Mouse (Mus musculus) C3H10T1/2 (cell line): ENCODE data around the gene Adora3. TPM values are rescaled to one million over a fixed set of nuclear protein-coding genes. Genes with fewer than 3 reads are reported as not detected.

Experiments
- polyA plus RNA-seq, 2 experiments: library from polyadenylated mRNA; unstranded; fragments of >200 nt; fragmentation: generic; extraction: Trizol; gene quantifications; one replicate each; pipeline ENCODE4 v1.2.1; 2012; ENCODE audit warnings: missing spikeins in 2 of 2

The Adora3 gene
- not detected for polyA plus RNA-seq

GRCm38 (mm10) chr3:105870558-105870957 lies at the start of gene Adora3, which contains the start of gene Tmigd3:
Adora3 (plus strand) TSS chr3:105870858.
Tmigd3 (plus strand) TSS chr3:105870903.

GRCm38 (mm10) chr3:105932240-105933071 lies 61.8 kb downstream of the Adora3 start, which contains the start of gene I830077J02Rik:
I830077J02Rik (minus strand) TSS chr3:105932664.

Other genes with a start within 250 kb of the Adora3 start
- 1 to 10 TPM; 1.5 to 6.4 TPM for gene Ddx20, start 183.3 kb upstream of the Adora3 start, polyA plus RNA-seq
- gene Inka2, start 166.3 kb upstream of the Adora3 start, polyA plus RNA-seq = 10 to 100 TPM in 1 of 2 experiments, 1 to 10 TPM in 1; 3.3 to 12.1 TPM
- 10 to 100 TPM in 1 of 2 experiments, 1 to 10 TPM in 1; 1.7 to 10.2 TPM for gene Rap1a, start 69.5 kb upstream of the Adora3 start, polyA plus RNA-seq
- gene Tmigd3, start within 50 bp of the Adora3 start, polyA plus RNA-seq = under 1 TPM in 1 of 2 experiments, not detected in 1; 0.19 TPM
- not detected for gene I830077J02Rik, start 61.8 kb downstream of the Adora3 start, polyA plus RNA-seq
- 10 to 100 TPM; 19.0 to 20.8 TPM for gene Wdr77, start 88.5 kb downstream of the Adora3 start, polyA plus RNA-seq
- 100 to 1,000 TPM in 1 of 2 experiments, 10 to 100 TPM in 1; 33.4 to 139 TPM for gene Atp5f1, start 89.2 kb downstream of the Adora3 start, polyA plus RNA-seq
- gene Ovgp1, start 102.9 kb downstream of the Adora3 start, polyA plus RNA-seq = under 1 TPM; 0.01 to 0.57 TPM
- not detected for gene Pifo, start 143.8 kb downstream of the Adora3 start, polyA plus RNA-seq
- gene Chil5, start 162.0 kb downstream of the Adora3 start, polyA plus RNA-seq = not detected
- not detected for gene Chia1, start 242.4 kb downstream of the Adora3 start, polyA plus RNA-seq